Mouse (Mus musculus): ENCODE measurements around the gene Asb3. TPM values are rescaled to one million over a fixed set of nuclear protein-coding genes. Genes with fewer than 3 reads are reported as not detected.

The Asb3 gene
- polyA plus RNA-seq (2015; fragmentation: Nextera tagmentation; extraction: Ambion mirVana) = 36.5 and 38.1 TPM in 2 replicates

DNA sequence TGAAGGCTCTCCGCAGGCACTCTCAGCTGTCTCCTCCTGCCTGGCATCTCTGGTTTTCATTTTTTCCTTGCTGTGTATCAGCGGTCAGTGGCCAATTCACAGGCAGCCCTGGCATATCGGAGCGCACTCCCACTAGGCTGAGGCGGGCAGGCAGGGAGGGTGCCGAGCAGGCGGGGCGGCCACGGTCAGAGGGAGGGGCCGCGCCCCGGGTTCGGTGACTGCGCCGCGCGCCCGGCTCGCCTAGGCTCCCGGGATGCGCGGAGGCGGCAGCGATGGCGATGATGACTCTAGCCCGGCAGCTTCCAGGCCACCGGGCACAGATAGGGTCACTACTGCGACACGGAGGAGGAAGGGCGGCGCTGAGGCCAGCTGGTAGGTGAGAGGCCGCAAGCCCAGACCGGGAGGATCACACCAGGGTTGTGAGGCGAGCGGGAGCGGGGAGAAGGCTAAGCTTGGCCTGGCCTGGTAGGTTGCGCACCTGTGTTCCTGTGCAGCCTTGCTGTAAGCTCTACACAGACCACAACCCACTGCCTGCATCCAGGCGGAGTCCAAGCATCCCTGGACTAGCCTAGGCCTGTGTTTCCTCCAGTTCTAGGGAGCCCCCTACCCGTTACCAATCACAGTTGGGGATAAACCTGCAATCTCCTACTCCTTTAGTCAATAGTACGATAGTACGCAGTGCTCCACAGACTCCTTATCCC lies at the start of gene Asb3, which contains the start of gene Gpr75:
Asb3 (plus strand) TSS at position 246 of the 701 bp plus-strand sequence.
Gpr75 (plus strand) TSS at position 188 of the 701 bp plus-strand sequence.
- peaks cover 4% of the 10 kb centered on the region; the same call in 1 of the 2 replicates for H3K27me3 ChIP-seq
- ATAC-seq (ENCODE audit: low FRiP score, low read depth) = peak; percentile 94
- peak within 1 kb of the TSS; percentile 68 for H3K9ac ChIP-seq
- peak within 1 kb of the TSS; percentile 90 for H3K4me2 ChIP-seq (replicated peaks)
- peaks cover 5% of the 10 kb centered on the region for H3K36me3 ChIP-seq
- 4% methylated on average over 41 of the region's 41 CpGs for WGBS
- H3K4me3 ChIP-seq = peak within 1 kb of the TSS; percentile 56
- H3K27ac ChIP-seq = no peak within 1 kb of the TSS
- no peaks in the 10 kb centered on the region for H3K4me1 ChIP-seq
- H3K9me3 ChIP-seq = no peaks in the 10 kb centered on the region

DNA sequence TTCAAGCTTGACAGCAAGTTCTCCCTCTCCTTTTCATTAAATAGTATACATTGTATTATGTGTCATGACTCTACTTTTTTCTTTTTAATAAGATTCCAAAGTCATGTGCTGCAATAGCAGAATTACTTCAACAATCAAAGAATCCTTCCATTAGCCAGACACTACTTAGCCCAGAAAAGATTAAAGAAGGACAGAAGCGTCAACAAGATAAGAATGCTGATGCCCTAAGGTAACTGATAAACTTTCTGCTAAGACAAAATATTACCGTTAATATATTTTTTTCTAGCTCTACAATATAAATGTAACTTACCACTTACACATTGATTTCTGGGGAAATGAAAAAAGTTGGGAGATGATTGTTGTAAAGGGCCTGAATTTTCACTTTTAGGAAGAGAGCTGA lies 46.4 kb upstream of the Asb3 start:
- Histone ChIP-seq H3K4me3 (no peak overlapping the region), H3K9ac (no peak overlapping the region), H3K9me3 (no peaks in the 10 kb centered on the region), H3K4me2 (replicated peaks) (no peak overlapping the region), H3K27me3 (no peaks in the 10 kb centered on the region), H3K4me1 (no peaks in the 10 kb centered on the region), H3K27ac (no peak overlapping the region), H3K36me3 (peaks cover 61% of the 10 kb centered on the region)
- no peak for ATAC-seq (ENCODE audit: low FRiP score, low read depth)
- WGBS = 97% methylated on average over 2 of the region's 2 CpGs

DNA sequence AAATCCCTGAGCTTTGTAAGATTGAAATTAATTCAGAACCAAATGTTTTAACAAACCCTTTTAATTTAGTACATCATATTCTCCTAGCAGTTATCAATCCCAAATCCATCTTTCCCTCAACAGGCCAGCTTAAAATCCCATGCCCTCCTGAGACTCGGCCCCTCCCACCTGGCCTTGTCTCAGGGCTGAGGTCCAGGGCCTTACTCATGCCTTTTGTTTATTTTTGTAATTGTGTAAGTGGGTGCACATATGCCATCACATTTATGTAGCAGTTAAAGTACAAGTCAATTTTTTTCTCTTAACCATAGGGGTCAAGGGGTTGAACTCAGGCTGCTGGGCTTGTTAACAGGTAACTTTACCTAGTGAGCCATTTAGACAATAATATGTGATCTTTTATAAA lies 40.9 kb upstream of the Asb3 start:
- Histone ChIP-seq H3K9ac (no peak overlapping the region), H3K4me1 (no peaks in the 10 kb centered on the region), H3K4me2 (replicated peaks) (no peak overlapping the region), H3K36me3 (peaks cover 60% of the 10 kb centered on the region), H3K4me3 (no peak overlapping the region), H3K27ac (no peak overlapping the region), H3K9me3 (no peaks in the 10 kb centered on the region), H3K27me3 (no peaks in the 10 kb centered on the region)
- ATAC-seq (ENCODE audit: low FRiP score, low read depth) = no peak
- 91% methylated on average over 1 of the region's 1 CpGs for WGBS

DNA sequence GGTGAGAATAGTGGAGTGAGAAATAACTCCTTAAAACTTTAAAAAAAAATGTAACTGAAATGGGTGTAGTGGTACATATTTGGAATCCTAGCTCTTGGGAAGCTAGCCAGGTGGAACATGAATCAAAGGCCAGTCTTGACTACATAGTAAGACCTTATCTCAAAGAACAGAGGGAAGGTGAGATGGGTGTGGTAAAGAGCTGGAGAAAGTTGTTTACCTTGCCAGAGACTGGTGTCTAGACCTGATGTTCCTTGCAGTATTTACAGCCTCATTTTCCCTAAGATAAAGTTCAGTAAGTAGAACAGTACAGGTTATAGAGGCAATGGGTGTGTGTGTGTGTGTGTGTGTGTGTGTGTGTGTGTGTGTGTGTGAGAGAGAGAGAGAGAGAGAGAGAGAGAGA lies 12.8 kb upstream of the Asb3 start:
- no peak overlapping the region for H3K9ac ChIP-seq
- H3K27ac ChIP-seq = no peak overlapping the region

DNA sequence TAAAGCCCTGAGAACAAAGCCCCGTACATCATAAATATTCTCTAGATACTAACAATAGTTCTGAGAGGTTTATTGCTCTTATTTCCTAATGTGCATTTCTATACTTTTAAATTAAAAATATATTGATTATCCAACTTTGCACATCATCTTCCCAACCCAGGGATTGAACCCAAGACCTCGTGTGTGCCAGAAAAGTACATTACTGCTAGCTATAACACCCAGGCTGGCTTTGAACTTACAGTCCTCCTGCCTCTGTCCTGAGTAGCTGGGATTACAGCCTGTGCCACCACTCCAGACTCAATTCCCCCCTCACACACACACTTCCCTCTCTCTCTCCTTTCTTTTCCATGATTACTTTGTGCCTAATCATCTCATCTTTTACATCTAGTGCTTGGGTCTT lies 2.9 kb downstream of the Asb3 start:
- Histone ChIP-seq H3K36me3 (no peaks in the 10 kb centered on the region), H3K9me3 (no peaks in the 10 kb centered on the region), H3K4me3 (no peak overlapping the region), H3K4me2 (replicated peaks) (no peak overlapping the region), H3K27me3 (peaks cover 4% of the 10 kb centered on the region; the same call in 1 of the 2 replicates), H3K27ac (no peak overlapping the region), H3K9ac (no peak overlapping the region), H3K4me1 (no peaks in the 10 kb centered on the region)
- no peak for ATAC-seq (ENCODE audit: low FRiP score, low read depth)
- 74% methylated on average over 2 of the region's 2 CpGs for WGBS

More for the DNA sequence above, 12.8 kb upstream of the Asb3 start:
- H3K4me1 ChIP-seq = no peaks in the 10 kb centered on the region
- H3K36me3 ChIP-seq = peaks cover 51% of the 10 kb centered on the region
- H3K4me2 ChIP-seq (replicated peaks) = no peak overlapping the region
- no peak for ATAC-seq (ENCODE audit: low FRiP score, low read depth)
- no peaks in the 10 kb centered on the region for H3K9me3 ChIP-seq
- no peaks in the 10 kb centered on the region for H3K27me3 ChIP-seq
- no peak overlapping the region for H3K4me3 ChIP-seq

DNA sequence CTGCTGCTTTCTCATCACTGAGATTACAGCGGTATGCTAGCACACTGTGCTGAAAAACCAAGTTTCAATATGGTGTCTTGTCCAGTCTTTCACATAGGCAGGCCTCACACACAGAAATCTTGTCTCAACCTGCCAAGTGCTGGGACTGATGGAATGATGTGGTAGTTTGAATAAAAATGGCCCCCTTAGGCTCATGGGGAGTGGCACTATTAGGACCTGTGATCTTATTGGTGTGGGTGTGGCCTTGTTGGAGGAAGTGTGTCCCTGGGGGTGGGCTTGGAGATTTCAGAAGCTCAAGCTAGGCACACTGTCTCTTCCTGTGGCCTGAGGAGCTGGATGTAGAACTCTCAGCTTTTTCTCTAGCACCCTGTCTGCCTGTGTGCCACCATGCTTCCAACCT lies 11.0 kb downstream of the Asb3 start:
- H3K4me1 ChIP-seq = no peaks in the 10 kb centered on the region
- ATAC-seq (ENCODE audit: low FRiP score, low read depth) = no peak
- H3K36me3 ChIP-seq = no peaks in the 10 kb centered on the region
- 89% methylated on average over 1 of the region's 1 CpGs for WGBS
- no peak overlapping the region for H3K4me3 ChIP-seq
- no peak overlapping the region for H3K9ac ChIP-seq
- H3K27ac ChIP-seq = no peak overlapping the region
- no peak overlapping the region for H3K4me2 ChIP-seq (replicated peaks)
- no peaks in the 10 kb centered on the region for H3K9me3 ChIP-seq
- no peaks in the 10 kb centered on the region for H3K27me3 ChIP-seq

DNA sequence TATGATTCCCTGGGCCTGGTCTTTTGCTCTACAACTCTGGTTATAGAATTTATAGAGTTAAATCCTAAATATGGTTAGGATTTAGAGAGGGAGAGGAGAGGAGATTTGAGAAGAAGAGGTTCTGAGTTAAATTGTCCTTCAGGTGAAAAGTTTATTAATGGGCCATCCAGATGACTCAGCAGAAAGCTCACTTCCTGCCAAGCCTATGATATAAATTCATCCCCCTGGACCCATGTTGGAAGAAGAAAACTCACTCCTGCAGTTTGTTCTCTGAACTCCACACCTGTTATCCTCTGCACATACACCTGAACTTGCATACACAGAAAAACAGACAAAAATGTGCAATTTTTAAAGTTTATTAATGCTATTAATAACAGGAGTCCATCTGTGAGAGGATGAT lies 14.1 kb downstream of the Asb3 start:
- no peak overlapping the region for H3K27ac ChIP-seq

DNA sequence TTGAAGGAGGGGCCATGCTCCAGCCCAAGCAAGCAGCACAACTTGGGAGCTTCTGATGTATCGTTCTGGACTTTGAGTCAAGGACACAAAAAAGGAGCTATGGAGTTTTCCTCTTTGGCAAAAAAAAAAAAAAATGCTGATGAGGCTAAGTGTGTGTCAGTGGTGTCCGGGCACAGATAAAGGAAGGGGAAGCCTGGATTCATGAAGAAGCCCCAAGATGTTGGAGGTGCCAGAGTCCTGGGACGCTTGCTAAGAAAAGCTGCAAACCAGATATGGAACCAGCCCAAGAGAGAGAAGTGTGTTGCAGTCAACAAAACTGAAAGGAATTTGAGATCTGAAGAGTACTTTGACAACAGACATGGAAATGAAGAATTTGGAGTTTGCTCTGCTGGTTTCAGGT lies 27.1 kb downstream of the Asb3 start:
- H3K9ac ChIP-seq = no peak overlapping the region
- no peaks in the 10 kb centered on the region for H3K4me1 ChIP-seq
- H3K36me3 ChIP-seq = peaks cover 11% of the 10 kb centered on the region
- no peaks in the 10 kb centered on the region for H3K27me3 ChIP-seq
- no peak overlapping the region for H3K4me3 ChIP-seq
- H3K4me2 ChIP-seq (replicated peaks) = no peak overlapping the region
- H3K27ac ChIP-seq = no peak overlapping the region
- ATAC-seq (ENCODE audit: low FRiP score, low read depth) = no peak
- H3K9me3 ChIP-seq = no peaks in the 10 kb centered on the region; the same call in 1 of the 2 replicates
- WGBS = 95% methylated on average over 3 of the region's 3 CpGs

More for the DNA sequence above, 14.1 kb downstream of the Asb3 start:
- H3K27me3 ChIP-seq = no peaks in the 10 kb centered on the region
- no peak overlapping the region for H3K9ac ChIP-seq
- H3K4me1 ChIP-seq = no peaks in the 10 kb centered on the region
- H3K9me3 ChIP-seq = no peaks in the 10 kb centered on the region
- H3K36me3 ChIP-seq = no peaks in the 10 kb centered on the region
- no peak overlapping the region for H3K4me2 ChIP-seq (replicated peaks)
- ATAC-seq (ENCODE audit: low FRiP score, low read depth) = no peak
- H3K4me3 ChIP-seq = no peak overlapping the region

DNA sequence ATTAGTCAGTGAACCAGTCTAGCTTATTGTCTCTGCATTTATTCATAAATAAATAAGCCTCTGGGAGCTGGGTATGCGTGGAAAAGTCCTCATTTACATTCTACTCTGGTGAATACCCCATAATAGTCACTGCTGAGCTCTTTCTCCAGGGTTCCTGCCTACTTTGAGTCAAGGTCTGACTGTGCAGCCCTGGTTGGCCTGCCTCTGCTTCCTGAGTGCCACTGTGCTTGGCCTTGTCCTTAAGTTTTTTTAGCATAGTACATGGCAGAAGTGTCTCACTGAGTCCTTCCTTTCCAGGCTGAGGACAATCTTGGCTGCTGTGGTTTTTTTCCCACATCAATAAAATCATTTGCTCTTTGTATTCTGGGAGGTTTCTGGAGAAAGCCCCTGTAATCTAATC lies 35.4 kb downstream of the Asb3 start:
- Histone ChIP-seq H3K4me2 (replicated peaks) (no peak overlapping the region), H3K36me3 (peaks cover 23% of the 10 kb centered on the region), H3K27me3 (no peaks in the 10 kb centered on the region), H3K27ac (no peak overlapping the region), H3K4me1 (no peaks in the 10 kb centered on the region), H3K4me3 (no peak overlapping the region), H3K9ac (no peak overlapping the region), H3K9me3 (no peaks in the 10 kb centered on the region)
- ATAC-seq (ENCODE audit: low FRiP score, low read depth) = no peak
- WGBS = 73% methylated on average over 1 of the region's 1 CpGs

DNA sequence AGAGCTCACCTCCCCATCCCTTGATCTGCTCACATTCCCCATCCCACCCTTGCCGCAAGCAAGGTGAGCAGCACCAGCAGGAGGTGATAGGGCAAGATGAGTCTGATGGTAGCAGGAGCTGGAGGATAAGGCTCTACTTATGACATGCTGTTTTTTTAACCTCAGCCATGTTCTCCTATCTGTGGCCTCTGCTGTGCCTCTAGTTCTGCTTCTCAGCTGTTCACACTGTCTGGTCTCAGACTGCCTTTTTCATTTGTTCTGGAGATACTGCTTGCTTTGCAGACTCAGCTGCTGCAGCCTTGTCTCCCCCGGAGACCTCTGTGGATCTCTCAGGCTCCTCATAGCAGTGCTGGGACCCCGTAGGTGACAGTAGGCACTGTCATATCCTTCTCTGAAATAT lies 38.1 kb downstream of the Asb3 start:
- Histone ChIP-seq H3K27me3 (no peaks in the 10 kb centered on the region), H3K36me3 (peaks cover 43% of the 10 kb centered on the region), H3K4me2 (replicated peaks) (no peak overlapping the region), H3K4me3 (no peak overlapping the region), H3K27ac (no peak overlapping the region), H3K9me3 (no peaks in the 10 kb centered on the region), H3K9ac (no peak overlapping the region), H3K4me1 (no peaks in the 10 kb centered on the region)
- 96% methylated on average over 3 of the region's 3 CpGs for WGBS
- no peak for ATAC-seq (ENCODE audit: low FRiP score, low read depth)

DNA sequence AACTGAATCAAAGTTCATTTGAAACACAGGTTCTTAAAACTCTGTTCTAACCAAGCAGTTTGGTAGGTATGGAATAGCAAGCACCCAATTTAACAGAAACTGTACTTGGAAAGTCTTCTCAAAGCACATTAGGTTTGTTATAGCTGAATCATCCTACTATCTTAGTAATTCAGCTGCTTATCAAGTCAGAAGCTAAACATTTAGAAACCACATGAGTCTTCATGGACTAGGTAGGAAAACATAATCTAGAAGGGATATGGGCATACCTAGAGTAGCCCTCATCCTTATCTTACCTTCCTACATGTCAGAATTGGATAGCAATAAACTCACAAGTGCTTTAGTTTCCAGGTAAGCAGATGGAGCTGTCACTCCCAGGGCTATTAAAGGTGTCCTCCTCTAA lies 42.9 kb downstream of the Asb3 start:
- no peaks in the 10 kb centered on the region for H3K9me3 ChIP-seq
- H3K4me3 ChIP-seq = no peak overlapping the region
- no peak for ATAC-seq (ENCODE audit: low FRiP score, low read depth)
- H3K27me3 ChIP-seq = no peaks in the 10 kb centered on the region
- H3K36me3 ChIP-seq = peaks cover 63% of the 10 kb centered on the region
- H3K9ac ChIP-seq = no peak overlapping the region
- H3K4me1 ChIP-seq = no peaks in the 10 kb centered on the region
- H3K4me2 ChIP-seq (replicated peaks) = no peak overlapping the region
- no peak overlapping the region for H3K27ac ChIP-seq

DNA sequence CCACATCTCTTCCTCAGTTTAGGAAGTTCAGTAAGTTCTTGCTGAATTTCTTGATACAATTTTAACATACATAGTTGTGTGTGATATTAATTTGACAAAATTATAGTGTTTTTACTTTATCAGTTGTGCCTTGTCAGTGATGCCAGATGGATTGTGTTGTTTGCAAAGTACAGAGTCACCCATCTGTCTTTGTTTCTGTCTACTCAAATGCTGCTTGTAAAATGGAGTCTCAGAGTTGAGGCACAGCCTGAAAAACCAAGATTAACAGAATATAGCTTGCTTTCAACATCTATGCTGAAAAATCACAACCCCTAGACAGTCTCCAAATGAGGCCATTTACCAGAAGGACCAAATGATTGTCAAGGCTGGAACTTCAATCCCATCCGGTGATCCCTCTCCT lies 43.3 kb downstream of the Asb3 start:
- Histone ChIP-seq H3K27ac (no peak overlapping the region), H3K27me3 (no peaks in the 10 kb centered on the region), H3K36me3 (peaks cover 61% of the 10 kb centered on the region), H3K4me3 (no peak overlapping the region), H3K9ac (no peak overlapping the region), H3K9me3 (no peaks in the 10 kb centered on the region), H3K4me2 (replicated peaks) (no peak overlapping the region), H3K4me1 (no peaks in the 10 kb centered on the region)
- ATAC-seq (ENCODE audit: low FRiP score, low read depth) = no peak
- WGBS = 100% methylated on average over 1 of the region's 1 CpGs

DNA sequence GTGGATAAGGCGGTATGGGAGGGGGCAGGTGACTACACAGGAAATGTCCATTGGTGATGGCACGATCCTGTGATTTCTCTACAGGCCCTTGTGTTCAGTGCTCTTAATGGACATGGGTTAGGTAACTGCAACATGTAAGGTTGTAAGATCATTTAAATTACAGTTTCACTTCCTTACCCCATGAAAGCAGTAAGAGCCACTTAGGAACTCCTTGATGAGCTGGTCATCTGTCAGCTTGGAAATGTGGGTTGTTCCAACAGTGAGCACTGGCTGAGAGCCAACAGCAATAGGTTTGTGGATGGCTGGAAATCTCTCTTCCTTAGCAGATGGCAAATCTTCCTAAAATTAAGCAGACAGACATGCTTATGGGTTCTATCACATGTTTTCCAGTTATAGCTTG lies 58.3 kb downstream of the Asb3 start:
- Histone ChIP-seq H3K27ac (no peak overlapping the region), H3K4me1 (no peaks in the 10 kb centered on the region), H3K9ac (no peak overlapping the region), H3K4me3 (no peak overlapping the region), H3K4me2 (replicated peaks) (no peak overlapping the region), H3K27me3 (no peaks in the 10 kb centered on the region), H3K9me3 (no peaks in the 10 kb centered on the region), H3K36me3 (peaks cover 63% of the 10 kb centered on the region)
- no peak for ATAC-seq (ENCODE audit: low FRiP score, low read depth)
- 97% methylated on average over 2 of the region's 2 CpGs for WGBS

Data from limb, embryonic 13.5 days (tissue).